Mouse (Mus musculus) small intestine, adult 2 months (tissue): ENCODE measurements around the gene Oprm1. TPM values are rescaled to one million over a fixed set of nuclear protein-coding genes. Genes with fewer than 3 reads are reported as not detected.

Experiments
- H3K27ac ChIP-seq: fragments of 200-500 bp; 2 replicates; pipeline ENCODE4 v1.5.1; 2012; ENCODE audit warnings: low read depth, low read length, control low read depth, inconsistent platforms; ENCODE audit not compliant: insufficient read depth
- H3K27me3 ChIP-seq: fragments of 200-500 bp; 2 replicates; pipeline ENCODE4 v1.6.1; 2012; ENCODE audit warnings: mild to moderate bottlenecking, moderate library complexity, low read length, inconsistent platforms; ENCODE audit not compliant: control insufficient read depth, insufficient read depth
- H3K36me3 ChIP-seq: fragments of 200-500 bp; 2 replicates; pipeline ENCODE4 v1.6.1; 2012; ENCODE audit warnings: mild to moderate bottlenecking, low read length, control low read depth, inconsistent platforms; ENCODE audit not compliant: control insufficient read depth, insufficient read depth
- H3K4me1 ChIP-seq: fragments of 200-500 bp; 2 replicates; pipeline ENCODE4 v1.6.1; 2012; ENCODE audit warnings: low read length, inconsistent platforms, mixed read lengths; ENCODE audit not compliant: control insufficient read depth, insufficient read depth, insufficient read length
- H3K4me3 ChIP-seq: fragments of 200-500 bp; 2 replicates; pipeline ENCODE4 v1.5.1; 2012; ENCODE audit warnings: low read depth, mild to moderate bottlenecking, control low read depth, inconsistent platforms, low read length, moderate library complexity
- CTCF ChIP-seq: fragments of 200-500 bp; IDR thresholded peaks from 2 replicates; pipeline ENCODE4 v1.5.1; 2012; ENCODE audit warnings: low read depth, mild to moderate bottlenecking, control low read depth, inconsistent platforms, low read length, moderate library complexity, mixed read lengths; ENCODE audit not compliant: insufficient replicate concordance, insufficient read length; ENCODE audit errors: extremely low read depth
- POLR2A ChIP-seq: fragments of 200-500 bp; IDR thresholded peaks from 2 replicates; pipeline ENCODE4 v1.6.1; 2012; ENCODE audit warnings: low read depth, mild to moderate bottlenecking, control low read depth, inconsistent platforms, low read length, moderate library complexity
- WGBS: fragments of 180-500 bp; shearing (Covaris S2); methylation state at CpG from one replicate; pipeline ENCODE4 v1.1.7; 2018; 5-methylcytosine and 5-hydroxymethylcytosine counted together
- polyA plus RNA-seq: library from polyadenylated mRNA; depleted of rRNA; stranded (reverse); fragments of >200 nt; gene quantifications from 2 replicates; pipeline ENCODE4 v1.2.3, GENCODE M21; 2012

The Oprm1 gene
- polyA plus RNA-seq, 1 experiment: 0.08 TPM

GRCm38 (mm10) chr10:7060326-7060725 is 302.0 kb downstream of the Oprm1 start:
- no peak overlapping the region for H3K27ac ChIP-seq
- TF ChIP-seq CTCF: no peak
- no peak for TF ChIP-seq POLR2A
- H3K4me3 ChIP-seq: no peak overlapping the region
- 66% methylated on average over 5 of the region's 5 CpGs for WGBS
- H3K27me3 ChIP-seq: no peaks in the 10 kb centered on the region
- H3K4me1 ChIP-seq: no peaks in the 10 kb centered on the region
- no peaks in the 10 kb centered on the region for H3K36me3 ChIP-seq

- H3K27me3 ChIP-seq: no peaks in the 10 kb centered on the region
- no peak overlapping the region for H3K4me3 ChIP-seq
- 57% methylated on average over 7 of the region's 7 CpGs for WGBS
- no peak overlapping the region for H3K27ac ChIP-seq
- no peaks in the 10 kb centered on the region for H3K4me1 ChIP-seq
- no peak for TF ChIP-seq CTCF
- no peak for TF ChIP-seq POLR2A
- H3K36me3 ChIP-seq: no peaks in the 10 kb centered on the region
Observed at GRCm38 (mm10) chr10:7062993-7063392, 304.7 kb downstream of the Oprm1 start.

- WGBS: 77% methylated on average over 9 of the region's 9 CpGs
- Histone ChIP-seq H3K27me3 (no peaks in the 10 kb centered on the region), H3K27ac (no peak overlapping the region), H3K4me3 (peak overlapping the region; percentile 1; the same call in 1 of the 2 replicates), H3K4me1 (no peaks in the 10 kb centered on the region), H3K36me3 (no peaks in the 10 kb centered on the region)
- TF ChIP-seq CTCF (no peak), POLR2A (no peak)
Observed at GRCm38 (mm10) chr10:7063752-7064457, 305.6 kb downstream of the Oprm1 start.

GRCm38 (mm10) chr10:7068608-7069007 is 310.3 kb downstream of the Oprm1 start:
- Histone ChIP-seq H3K36me3 (no peaks in the 10 kb centered on the region), H3K27ac (no peak overlapping the region), H3K4me3 (no peak overlapping the region), H3K27me3 (no peaks in the 10 kb centered on the region), H3K4me1 (no peaks in the 10 kb centered on the region)
- TF ChIP-seq POLR2A: no peak
- TF ChIP-seq CTCF: peak; percentile 9; the same call in 1 of the 2 replicates
- WGBS: 60% methylated on average over 12 of the region's 12 CpGs

GRCm38 (mm10) chr10:7069090-7069489 is 310.8 kb downstream of the Oprm1 start:
- no peak for TF ChIP-seq CTCF
- TF ChIP-seq POLR2A: no peak
- no peaks in the 10 kb centered on the region for H3K27me3 ChIP-seq
- H3K4me1 ChIP-seq: no peaks in the 10 kb centered on the region

GRCm38 (mm10) chr10:7070100-7070835 is 312.0 kb downstream of the Oprm1 start:
- H3K36me3 ChIP-seq: no peaks in the 10 kb centered on the region
- no peak overlapping the region for H3K27ac ChIP-seq
- 47% methylated on average over 8 of the region's 8 CpGs for WGBS
- TF ChIP-seq POLR2A: no peak
- no peak for TF ChIP-seq CTCF
- no peaks in the 10 kb centered on the region for H3K27me3 ChIP-seq
- H3K4me3 ChIP-seq: no peak overlapping the region
- no peaks in the 10 kb centered on the region for H3K4me1 ChIP-seq

More at GRCm38 (mm10) chr10:7069090-7069489, 310.8 kb downstream of the Oprm1 start:
- H3K36me3 ChIP-seq: no peaks in the 10 kb centered on the region
- no peak overlapping the region for H3K27ac ChIP-seq
- WGBS: 81% methylated on average over 2 of the region's 2 CpGs
- H3K4me3 ChIP-seq: no peak overlapping the region

- no peaks in the 10 kb centered on the region for H3K4me1 ChIP-seq
- H3K27me3 ChIP-seq: no peaks in the 10 kb centered on the region
- H3K27ac ChIP-seq: no peak overlapping the region
- no peak overlapping the region for H3K4me3 ChIP-seq
- H3K36me3 ChIP-seq: no peaks in the 10 kb centered on the region
- TF ChIP-seq POLR2A: no peak
- TF ChIP-seq CTCF: no peak
- WGBS: 81% methylated on average over 5 of the region's 5 CpGs
Observed at GRCm38 (mm10) chr10:7070924-7071323, 312.6 kb downstream of the Oprm1 start.
